Mouse (Mus musculus) gastrocnemius, postnatal 36 days (tissue): Measurements from ENCODE around the gene D5Ertd579e. TPM values are rescaled to one million over a fixed set of nuclear protein-coding genes. Genes with fewer than 3 reads are reported as not detected.

Experiments used
- DNase-seq, 2 experiments: peaks; one replicate each; pipeline ENCODE4 v3.0.0; 2022
- intact Hi-C: fragments of 180-260 bp; cut with DNase I; formaldehyde crosslinking; loops from one replicate; pipeline ENCODE4 v1.15.1; 2025
- long read RNA-seq, 2 experiments: library from polyadenylated mRNA; stranded (forward); transcript quantifications; one replicate each; pipeline ENCODE4 v2.0.0; 2021
- total RNA-seq, 2 experiments: library from RNA; stranded (reverse); gene quantifications; 2 replicates each; pipeline ENCODE4 v1.2.3; 2021

Gene D5Ertd579e
- total RNA-seq, result 10 to 100 TPM; 70.4 to 74.0 TPM
- long read RNA-seq, experiment 1, full-length matches to known transcripts, result 2 of 35 reads
- long read RNA-seq, experiment 1, partial matches to known transcripts, result 5 of 35 reads
- long read RNA-seq, experiment 1, other reads (novel, unspliced or antisense), result 28 of 35 reads
- long read RNA-seq, experiment 2, full-length matches to known transcripts, result 3 of 42 reads
- long read RNA-seq, experiment 2, partial matches to known transcripts, result 1 of 42 reads
- long read RNA-seq, experiment 2, other reads (novel, unspliced or antisense), result 38 of 42 reads

DNA sequence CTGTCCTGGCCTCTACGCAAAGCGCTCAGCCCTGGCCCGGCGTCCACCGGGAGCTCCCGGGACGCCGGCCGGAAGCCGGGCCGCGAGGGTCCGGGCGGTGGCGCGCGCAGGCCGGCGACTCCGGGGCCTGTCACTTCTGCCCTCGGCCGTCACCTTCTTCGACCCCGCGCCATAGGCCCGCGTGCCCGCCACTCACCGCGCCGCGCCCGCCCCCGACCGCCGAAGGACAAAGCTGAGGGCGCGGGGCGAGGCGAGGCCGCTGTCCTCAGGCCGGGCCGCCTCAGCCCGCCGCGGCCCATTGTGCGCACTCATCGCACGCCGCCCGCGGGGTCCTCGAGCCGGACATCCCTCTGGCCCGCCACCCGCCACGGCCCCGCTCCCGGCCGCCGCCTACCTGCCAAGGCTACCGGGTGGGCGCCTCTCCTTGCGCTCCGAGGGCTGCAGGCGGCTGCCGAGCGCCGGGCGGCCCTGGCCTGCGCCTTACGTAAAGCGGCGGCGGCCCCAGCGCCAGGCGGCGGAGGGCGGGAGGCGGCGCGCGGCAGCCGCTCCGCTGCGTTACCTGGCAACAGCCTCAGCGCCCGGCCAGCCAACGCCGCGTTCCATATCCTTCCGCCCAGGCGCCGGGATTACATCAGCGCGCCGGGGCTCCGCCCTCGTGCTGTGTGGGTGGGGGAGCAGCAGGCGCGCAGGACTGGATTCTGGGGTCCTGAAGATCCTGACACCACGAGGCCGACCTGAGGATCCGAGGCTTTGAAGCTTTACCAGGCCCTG lies at the start of gene D5Ertd579e:
TSS of gene D5Ertd579e (minus strand) at position 564 of the 771 bp plus-strand sequence.
- peak; percentile 91 to 94 for DNase-seq
- intact Hi-C loops, result loop anchor here (2.0 kb wide), 1 partner anchor 45 kb away; no protein-coding TSS in a partner anchor

DNA sequence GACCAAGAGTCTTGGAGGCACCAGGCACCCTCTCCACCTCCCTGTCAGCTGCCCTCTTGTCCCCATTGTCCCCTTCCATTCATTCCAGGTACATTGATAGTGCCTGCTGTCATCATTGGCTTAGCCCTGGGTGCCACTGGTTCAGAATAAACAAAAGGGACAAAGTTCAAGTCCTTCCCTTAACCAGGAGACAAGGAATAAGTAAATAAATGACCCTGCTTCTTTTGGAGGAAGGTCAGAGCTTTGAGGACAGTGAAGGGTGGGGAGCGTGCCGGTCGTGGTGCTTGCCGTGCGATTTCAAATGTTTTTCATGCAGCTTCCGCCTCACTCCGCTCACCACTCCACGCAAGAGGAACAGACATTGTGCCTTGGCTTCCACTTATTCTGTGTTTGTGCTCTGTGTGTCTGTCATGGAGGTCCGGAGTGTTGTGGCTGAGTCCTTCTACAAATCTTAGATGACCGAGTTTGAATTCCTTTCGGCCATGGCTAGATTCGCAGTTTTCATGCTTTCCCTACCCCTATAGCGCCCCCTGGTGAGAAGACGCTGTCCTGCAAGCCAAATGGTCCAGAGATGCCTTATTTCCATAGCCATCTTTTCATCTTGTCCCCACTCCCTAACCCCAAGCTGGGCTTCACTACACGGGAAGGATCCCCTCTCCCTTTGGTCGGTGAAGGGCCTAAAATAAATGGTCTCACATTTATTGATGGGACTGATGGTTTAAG lies 46.5 kb upstream of the D5Ertd579e start:
- peak; percentile 76 to 83 for DNase-seq
- intact Hi-C loops, result loop anchor here (2.0 to 10.0 kb wide), 2 partner anchors 157 to 279 kb away; no protein-coding TSS in a partner anchor

DNA sequence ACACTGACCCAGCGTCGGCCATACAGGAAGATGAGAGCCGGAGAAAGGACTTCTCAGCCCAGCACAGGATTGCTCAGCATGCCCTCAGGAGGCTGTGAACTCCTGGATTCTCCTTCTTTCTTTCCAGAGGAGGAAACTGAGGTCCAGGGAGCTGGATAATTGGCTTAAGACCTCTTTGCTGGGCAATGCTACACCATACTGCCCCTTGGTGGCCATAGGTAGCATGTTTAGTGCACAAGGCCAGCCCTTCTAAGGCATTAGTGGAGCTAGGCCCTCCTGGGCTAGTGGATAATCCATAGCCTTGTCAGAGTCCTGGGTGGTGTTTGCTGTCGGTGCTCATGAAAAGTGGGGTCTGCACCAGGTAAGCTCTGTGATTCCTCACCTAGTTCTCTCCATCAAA lies 44.0 kb upstream of the D5Ertd579e start:
- no peak for DNase-seq
- intact Hi-C loops, result loop anchor here (2.0 to 10.0 kb wide), 3 partner anchors 45 to 155 kb away; no protein-coding TSS in a partner anchor

DNA sequence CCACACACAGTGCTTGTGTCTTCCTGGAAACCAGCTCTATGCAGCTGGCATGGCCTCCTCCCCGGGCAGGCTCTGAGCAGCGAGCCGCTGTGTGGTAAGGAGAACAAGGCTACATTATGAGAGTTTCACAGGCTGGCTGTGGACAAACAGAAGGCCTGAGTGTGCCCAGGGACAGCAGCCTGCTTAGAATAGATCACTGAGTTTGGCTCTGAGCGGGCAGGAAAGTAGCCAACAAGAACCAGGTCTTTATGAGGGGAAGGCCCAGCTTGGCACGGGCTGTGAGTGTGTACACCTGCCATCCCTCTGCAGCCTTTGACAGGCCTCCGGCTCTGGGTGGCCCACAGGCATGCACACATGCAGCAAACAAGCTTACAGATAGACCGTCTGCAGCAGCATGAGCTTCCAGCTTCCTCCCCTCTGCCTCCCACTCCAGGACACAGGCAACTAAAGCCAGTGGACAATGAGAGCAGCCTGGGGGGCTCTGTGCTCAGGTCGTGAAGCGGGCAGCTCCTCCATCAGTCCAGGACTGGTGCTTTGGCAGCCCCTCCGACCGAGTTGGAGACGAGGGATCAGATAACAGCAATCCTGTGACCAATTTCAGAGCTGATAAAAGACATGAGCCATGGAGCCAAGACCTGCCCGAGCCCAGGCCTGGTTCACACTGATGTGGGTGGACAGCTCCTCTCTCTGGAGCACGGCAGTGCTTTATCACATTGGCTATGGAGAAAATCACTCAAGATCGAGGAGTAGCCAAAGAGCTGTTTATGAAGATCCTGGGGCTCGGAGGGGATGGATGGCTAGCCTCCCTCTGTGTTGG lies 43.2 kb upstream of the D5Ertd579e start:
- intact Hi-C loops, result loop anchor here (2.0 kb wide), 1 partner anchor 136 kb away; no protein-coding TSS in a partner anchor
- DNase-seq, result peak in 1 of 2 experiments; percentile 43

DNA sequence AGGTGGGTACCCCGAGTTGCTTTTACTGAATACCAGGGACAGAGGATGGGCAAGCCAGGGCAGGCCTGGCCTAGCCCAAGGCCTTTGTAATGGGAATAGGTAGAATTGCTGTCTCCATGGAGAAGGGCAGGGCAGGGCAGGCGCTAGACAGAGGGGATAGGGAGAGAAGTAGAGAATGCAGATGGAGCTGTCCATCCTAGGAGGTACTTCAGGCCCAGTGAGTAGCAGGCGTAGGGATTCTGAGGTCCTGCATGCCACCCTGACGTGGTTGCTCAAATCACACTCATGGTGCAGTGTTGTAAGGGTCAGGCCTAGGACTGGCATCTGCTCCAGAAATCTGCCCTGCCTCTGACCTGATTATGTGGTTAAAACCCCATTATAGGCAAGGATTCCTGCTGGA lies 41.9 kb upstream of the D5Ertd579e start:
- intact Hi-C loops, result loop anchor here (2.0 kb wide), 1 partner anchor 135 kb away; no protein-coding TSS in a partner anchor
- no peak for DNase-seq

DNA sequence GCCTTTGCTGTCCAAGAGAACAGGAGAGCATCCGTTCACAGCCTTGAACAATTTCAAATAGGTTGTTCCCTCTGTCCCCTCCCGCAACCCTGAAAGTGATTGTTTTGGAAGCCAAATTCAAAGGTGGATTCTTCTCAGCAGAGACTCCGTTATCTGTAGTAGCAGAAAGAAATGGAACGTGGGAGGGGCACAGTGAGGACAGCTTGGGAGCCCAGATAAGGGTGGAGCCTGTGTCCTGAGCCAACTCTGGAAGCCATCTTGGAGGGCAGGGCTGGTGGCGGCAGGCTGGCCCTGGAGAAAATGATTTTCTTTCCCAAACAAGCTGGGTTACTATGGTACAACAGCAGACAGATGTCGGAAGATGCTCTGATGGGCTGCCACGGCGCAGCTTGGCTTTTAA lies 40.2 kb upstream of the D5Ertd579e start:
- DNase-seq, result no peak
- intact Hi-C loops, result no loop called here

DNA sequence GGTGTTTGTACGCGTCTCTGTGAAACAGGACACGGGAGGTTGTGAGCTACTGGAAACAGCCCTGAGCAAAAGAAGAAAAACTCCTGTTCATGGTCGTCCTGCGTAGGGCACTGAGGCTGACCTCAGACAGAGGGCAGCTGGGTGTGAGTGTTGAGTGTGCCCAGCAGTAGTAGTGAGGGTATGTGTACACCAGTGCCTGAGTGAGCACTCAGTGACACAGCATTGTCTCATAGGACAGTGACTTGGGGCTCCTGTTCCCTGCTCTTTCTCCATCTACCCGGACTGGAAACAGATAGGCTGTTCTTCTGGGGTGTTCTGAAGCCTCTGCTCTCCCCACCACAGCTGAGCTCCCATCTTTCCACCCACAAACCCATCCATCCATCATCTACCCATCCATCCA lies 39.3 kb upstream of the D5Ertd579e start:
- DNase-seq, result no peak
- intact Hi-C loops, result no loop called here

DNA sequence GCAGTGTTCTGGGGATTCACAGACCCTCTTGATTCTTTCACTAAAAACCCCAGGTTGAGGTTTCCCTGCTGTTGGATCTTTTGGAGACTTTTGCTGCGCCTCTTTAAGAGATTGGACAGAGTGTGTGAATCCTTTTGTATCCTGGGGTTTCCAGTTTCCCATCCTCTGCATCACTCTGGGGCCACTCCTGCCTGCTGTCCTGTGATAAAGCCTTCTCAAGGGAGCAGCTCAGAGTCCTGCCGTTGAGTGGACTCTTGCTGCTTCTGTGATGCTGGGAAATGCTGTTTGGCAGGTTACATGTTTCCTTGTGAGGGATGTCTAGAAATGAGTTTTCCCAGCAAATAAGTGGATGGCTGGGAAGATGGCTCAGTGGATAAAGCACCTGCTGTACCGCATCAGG lies 37.6 kb upstream of the D5Ertd579e start:
- no peak for DNase-seq
- intact Hi-C loops, result no loop called here

DNA sequence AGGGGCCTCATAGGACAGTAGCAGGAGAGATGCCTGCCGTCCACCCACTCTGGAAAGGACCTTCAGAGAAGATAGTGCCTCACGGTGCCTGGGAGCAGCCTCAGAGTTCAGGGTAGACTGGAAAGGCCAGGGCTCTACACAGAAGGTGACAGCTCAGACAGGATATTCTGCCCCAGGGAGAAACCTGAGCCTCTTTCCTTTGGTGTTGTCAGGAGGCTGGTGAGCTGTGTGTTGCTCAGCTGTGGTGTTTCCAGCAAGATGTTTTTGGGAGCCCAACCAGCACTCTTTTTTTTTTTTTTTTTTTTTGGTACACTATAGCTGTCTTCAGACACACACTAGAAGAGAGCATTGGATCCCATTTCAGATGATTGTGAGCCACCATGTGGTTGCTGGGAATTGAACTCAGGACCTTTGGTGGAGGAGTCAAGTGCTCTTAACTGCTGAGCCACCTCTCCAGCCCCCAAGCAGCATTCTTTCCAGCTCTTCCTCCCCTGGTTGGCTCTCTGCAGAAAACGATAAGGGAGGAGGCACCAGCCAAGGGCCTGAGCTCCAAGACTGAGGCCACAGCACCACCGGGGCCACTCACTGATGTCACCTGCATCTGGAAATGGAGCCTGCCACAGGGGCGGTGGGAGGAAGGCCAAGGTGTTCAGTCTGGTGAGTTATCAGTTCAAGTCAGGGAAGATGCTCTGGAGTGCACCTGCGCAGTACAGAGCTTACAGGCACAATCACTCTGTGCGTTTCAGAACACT lies 36.3 kb upstream of the D5Ertd579e start:
- no peak for DNase-seq
- intact Hi-C loops, result no loop called here

DNA sequence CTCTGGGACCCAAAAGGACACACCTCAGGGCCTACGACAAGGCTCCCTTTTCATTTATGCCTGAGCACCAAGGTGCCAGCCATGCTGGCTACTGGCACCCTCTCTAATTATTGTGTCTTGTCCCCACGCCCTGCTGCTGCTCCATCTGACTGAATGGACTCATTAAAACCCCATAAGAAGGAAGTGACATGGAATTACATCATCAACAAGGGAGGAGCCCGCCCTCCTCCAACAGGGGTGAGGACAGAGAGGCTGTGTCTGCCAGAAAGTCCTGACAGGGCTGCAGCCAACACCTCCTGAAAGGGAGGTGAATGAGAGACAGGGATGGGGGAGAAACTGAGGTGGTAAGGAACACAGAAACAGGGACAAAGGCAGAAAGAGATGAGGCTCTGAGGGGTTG lies 34.9 kb upstream of the D5Ertd579e start:
- DNase-seq, result no peak
- intact Hi-C loops, result no loop called here

DNA sequence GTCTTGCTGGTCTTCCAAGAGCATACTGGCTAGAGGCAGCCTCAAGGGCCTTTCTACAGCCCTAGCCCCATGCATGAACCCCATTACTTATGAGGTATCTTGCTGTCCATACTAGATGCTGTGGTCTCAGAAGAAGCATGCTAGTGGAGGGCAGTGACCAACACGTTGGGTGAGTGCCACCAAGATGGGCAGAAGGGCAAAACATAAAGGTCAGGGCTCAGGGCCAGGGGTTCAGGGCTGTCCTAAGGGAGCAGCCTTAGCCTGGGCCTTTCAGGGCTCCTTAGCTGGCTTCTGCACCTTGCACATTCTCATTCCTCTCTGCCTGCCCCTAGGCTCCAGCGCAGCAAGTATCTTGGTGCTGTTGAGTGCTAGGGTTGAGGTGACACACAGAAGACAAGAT lies 34.1 kb upstream of the D5Ertd579e start:
- DNase-seq, result no peak
- intact Hi-C loops, result no loop called here

DNA sequence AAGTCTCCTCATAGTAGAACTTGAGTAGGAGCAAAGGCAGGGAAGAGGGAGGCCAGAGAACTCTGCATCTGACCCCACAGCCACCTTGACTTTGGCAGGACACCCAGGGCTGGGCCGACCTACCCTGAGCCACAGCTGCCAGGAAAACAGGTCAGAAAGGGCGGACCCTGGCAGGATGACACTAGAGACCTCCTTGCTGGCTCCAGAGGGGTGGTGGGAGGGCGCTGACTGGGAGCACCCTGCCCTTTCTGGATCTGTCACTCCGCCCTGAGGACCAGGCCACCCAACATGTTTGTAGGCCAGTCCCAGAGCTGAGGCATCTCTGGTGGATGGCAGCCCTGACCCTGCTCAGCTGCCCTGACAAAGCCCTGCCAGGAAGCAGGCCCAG lies 33.3 kb upstream of the D5Ertd579e start:
- intact Hi-C loops, result no loop called here
- DNase-seq, result peak in 1 of 2 experiments; percentile 45

DNA sequence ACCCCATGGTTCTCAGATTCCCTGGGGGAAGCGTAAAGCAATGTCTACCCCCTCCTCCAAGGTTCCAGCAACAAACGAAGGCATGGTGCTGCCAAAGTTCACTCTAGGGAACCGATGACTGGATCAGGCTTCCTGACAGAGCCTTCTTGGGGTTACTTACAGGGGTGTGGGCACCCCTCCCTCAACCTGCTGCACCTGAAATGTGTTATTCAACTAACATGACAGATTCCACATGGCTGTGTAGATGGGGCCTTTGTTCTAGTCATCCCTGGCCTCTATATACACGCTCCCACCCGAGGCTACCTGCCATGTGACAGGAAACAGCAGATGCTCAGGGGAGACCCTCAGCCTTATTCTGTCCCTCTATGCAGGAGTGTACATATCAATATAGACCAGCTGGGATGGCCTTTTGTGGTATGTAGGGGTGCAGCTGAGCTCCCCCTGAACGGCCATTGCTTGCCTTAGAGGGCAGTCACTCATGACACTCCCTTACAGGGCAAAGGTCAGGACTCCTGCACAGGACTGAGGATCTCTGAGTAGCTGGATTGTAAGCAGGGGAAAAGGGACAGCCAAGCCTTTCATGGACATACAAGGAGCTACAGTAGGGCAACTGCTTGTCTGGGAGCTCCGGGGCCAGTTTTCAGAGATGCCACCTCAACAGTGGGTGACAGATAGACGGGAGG lies 32.7 kb upstream of the D5Ertd579e start:
- intact Hi-C loops, result no loop called here
- DNase-seq, result no peak

DNA sequence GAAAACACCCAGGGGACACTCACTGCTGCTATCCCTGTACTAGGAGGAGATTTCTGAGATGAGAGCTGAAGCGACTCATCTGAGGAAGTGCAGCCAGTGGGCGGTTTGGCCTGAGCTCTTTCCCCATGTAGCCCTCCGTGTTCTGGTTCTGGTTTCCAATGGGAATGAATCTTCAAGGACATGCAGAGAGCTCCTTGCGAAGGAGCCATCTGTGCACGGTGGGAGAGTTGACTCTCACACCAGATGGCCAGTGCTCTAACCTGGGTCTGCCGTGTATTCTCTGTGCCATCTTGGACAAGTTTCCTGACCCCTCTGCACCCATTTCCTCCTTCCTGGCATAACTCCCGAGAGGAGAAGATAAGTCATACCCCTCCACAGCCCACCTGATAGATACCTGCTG lies 32.0 kb upstream of the D5Ertd579e start:
- DNase-seq, result no peak
- intact Hi-C loops, result no loop called here

DNA sequence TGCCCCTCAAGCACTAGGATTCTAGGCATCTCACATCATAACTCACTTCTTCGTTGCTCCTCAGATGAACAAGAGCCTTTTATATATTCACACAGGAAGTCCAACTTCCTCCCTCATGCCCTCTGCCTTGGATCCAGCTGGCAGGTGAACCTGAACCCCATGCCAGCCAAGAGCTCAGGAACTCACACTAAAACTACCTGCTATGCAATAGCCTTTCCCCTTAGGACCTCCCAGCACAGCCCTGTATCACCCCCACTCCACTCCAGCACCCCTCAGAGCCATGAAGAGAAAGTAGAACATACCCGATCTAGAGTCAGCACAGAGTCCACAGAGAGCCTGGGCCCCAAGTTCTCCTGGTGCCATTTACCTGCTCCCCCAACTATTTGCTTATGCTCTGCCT lies 31.3 kb upstream of the D5Ertd579e start:
- intact Hi-C loops, result no loop called here
- DNase-seq, result no peak

DNA sequence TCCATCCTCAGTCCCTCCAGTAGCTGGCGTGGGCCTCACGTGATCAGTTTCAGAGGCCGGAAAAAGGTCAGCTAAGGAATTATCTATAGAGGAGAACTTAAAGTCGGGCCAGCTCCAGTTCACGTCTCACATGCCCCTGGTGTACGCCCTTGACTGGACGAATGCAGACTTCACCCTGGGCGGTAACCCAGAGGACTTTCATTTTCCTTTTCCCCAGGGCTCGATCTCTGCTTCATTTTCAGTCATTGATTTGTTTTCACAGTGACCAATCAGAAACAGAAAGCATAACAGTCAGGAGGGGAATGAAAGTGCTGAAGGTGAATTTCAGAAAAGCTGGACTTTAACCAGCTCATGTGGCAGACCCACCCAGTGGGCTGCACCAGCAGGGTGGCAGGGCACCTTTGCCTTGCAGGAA lies 30.6 kb upstream of the D5Ertd579e start:
- intact Hi-C loops, result no loop called here
- DNase-seq, result no peak

DNA sequence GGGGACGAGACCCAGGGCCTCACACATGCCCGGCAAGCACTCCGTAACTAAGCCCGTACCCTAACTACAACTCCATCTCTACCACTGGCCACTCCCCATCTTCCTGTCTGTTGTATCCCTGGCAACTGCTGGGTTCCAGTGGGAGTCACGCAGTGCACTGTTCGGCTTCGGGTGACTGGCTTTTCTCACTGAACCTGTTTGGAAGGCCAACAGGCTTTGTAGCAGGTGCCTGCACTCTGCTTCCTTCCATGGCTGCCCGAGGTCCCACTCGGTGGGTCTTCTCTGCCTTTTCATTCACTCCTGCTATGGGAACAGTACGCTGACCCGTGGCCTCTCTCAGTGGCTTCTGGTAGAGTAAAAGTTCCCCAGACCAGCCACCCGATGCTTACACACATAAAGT lies 30.0 kb upstream of the D5Ertd579e start:
- intact Hi-C loops, result no loop called here
- no peak for DNase-seq

DNA sequence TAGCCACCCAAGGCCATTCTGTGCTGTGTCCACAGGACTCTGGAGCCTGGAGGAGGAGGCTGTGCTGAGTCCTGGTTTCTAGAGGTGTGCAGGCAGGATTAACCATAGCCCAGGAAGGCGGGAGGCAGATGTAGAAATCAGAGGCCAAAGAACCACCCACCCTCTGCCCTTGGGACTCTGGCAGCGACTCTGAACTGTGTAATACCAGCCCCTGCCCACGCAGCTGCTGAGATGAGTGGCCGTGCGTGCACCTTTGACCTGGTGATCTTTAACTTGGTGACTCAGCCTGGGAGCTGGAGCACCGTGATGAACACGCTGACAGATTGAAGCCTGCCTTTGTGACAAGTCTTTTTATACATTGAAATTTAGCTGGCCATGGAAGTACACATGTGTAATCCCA lies 28.4 kb upstream of the D5Ertd579e start:
- no peak for DNase-seq
- intact Hi-C loops, result no loop called here

DNA sequence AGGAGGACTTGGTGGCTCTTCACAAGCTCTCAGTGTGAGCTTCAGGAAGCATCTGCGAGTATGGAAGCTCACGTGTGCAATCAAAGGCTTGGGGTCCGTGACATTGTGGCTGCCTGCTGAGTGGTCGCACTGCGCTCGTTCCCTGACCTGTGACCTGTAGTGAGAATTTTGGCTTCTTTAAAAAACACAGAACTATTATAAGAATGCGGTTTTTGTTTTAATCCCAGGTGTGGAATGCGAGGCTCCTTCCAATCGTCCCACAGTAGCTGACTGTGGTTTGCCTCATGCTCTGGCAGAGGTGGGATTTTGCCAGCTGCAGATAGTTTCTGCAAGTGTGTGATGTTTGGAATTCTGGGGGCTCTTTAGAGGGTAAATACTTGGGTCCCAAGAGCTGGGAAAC lies 27.5 kb upstream of the D5Ertd579e start:
- no peak for DNase-seq
- intact Hi-C loops, result no loop called here
